Mouse (Mus musculus): ENCODE results near the gene 1520401A03Rik. TPM values are rescaled to one million over a fixed set of nuclear protein-coding genes. Genes with fewer than 3 reads are reported as not detected.
A peak's percentile ranks its signal among the peaks of the same experiment; 100 is the strongest.

Gene 1520401A03Rik
- polyA plus RNA-seq, 1 experiment from 2014 or later, result 0.14 TPM

- H3K9ac ChIP-seq (replicated peaks), result no peak overlapping the region
- H3K9me3 ChIP-seq, result no peaks in the 10 kb centered on the region
- H3K27me3 ChIP-seq, result peaks cover 37% of the 10 kb centered on the region
- ATAC-seq (ENCODE audit: low FRiP score, low read depth), result no peak
- no peak overlapping the region for H3K4me3 ChIP-seq
- WGBS, result 83% methylated on average over 11 of the region's 11 CpGs
- H3K4me1 ChIP-seq, result peaks cover 18% of the 10 kb centered on the region
- H3K4me2 ChIP-seq (replicated peaks), result no peak overlapping the region
- no peak overlapping the region for H3K27ac ChIP-seq (replicated peaks)
- H3K36me3 ChIP-seq, result peaks cover 33% of the 10 kb centered on the region
These were observed 27.0 kb upstream of the 1520401A03Rik start for GRCm38 (mm10) chr17:23749400-23750191.

GRCm38 (mm10) chr17:23748631-23749391 lies 26.2 kb upstream of the 1520401A03Rik start:
- H3K27me3 ChIP-seq, result peaks cover 45% of the 10 kb centered on the region
- H3K9me3 ChIP-seq, result no peaks in the 10 kb centered on the region
- 41% methylated on average over 10 of the region's 10 CpGs for WGBS
- H3K36me3 ChIP-seq, result peaks cover 26% of the 10 kb centered on the region
- no peak overlapping the region for H3K9ac ChIP-seq (replicated peaks)
- no peak overlapping the region for H3K4me2 ChIP-seq (replicated peaks)
- no peak overlapping the region for H3K27ac ChIP-seq (replicated peaks)
- H3K4me3 ChIP-seq, result no peak overlapping the region
- ATAC-seq (ENCODE audit: low FRiP score, low read depth), result no peak
- H3K4me1 ChIP-seq, result peaks cover 21% of the 10 kb centered on the region

DNA sequence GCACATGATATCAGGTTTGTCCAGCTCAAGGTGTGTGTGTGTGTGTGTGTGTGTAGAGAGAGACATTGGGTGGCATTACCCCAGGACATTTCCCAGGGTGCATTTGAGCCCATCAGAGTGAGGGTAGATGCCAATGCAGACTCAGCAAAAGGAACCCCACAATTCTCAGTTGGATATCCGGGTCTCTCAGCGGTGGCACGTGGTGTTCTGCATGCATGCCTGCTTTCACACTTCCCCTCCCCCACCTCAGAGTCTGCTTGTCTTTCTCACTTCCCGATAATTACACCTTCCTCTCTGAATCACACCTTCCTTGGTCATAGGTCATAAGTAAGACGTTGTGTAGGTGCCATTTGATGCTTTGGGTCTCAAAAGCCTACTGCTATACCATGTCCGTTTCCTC lies 25.4 kb upstream of the 1520401A03Rik start:
- H3K4me2 ChIP-seq (replicated peaks), result no peak overlapping the region
- H3K36me3 ChIP-seq, result peaks cover 19% of the 10 kb centered on the region
- no peaks in the 10 kb centered on the region for H3K9me3 ChIP-seq
- H3K27me3 ChIP-seq, result peaks cover 53% of the 10 kb centered on the region
- H3K4me3 ChIP-seq, result no peak overlapping the region
- ATAC-seq (ENCODE audit: low FRiP score, low read depth), result no peak
- H3K4me1 ChIP-seq, result peaks cover 21% of the 10 kb centered on the region
- no peak overlapping the region for H3K27ac ChIP-seq (replicated peaks)
- no peak overlapping the region for H3K9ac ChIP-seq (replicated peaks)
- WGBS, result 54% methylated on average over 6 of the region's 6 CpGs

GRCm38 (mm10) chr17:23747471-23747870 lies 24.9 kb upstream of the 1520401A03Rik start:
- H3K4me2 ChIP-seq (replicated peaks), result no peak overlapping the region
- no peak overlapping the region for H3K4me3 ChIP-seq
- H3K9ac ChIP-seq (replicated peaks), result no peak overlapping the region
- peaks cover 24% of the 10 kb centered on the region for H3K4me1 ChIP-seq
- peaks cover 13% of the 10 kb centered on the region for H3K36me3 ChIP-seq
- no peak for ATAC-seq (ENCODE audit: low FRiP score, low read depth)
- no peaks in the 10 kb centered on the region for H3K9me3 ChIP-seq
- 81% methylated on average over 3 of the region's 3 CpGs for WGBS
- H3K27ac ChIP-seq (replicated peaks), result no peak overlapping the region
- peaks cover 58% of the 10 kb centered on the region for H3K27me3 ChIP-seq

- no peak for ATAC-seq (ENCODE audit: low FRiP score, low read depth)
These were observed 24.2 kb upstream of the 1520401A03Rik start for GRCm38 (mm10) chr17:23746767-23747166.

GRCm38 (mm10) chr17:23746311-23746710 lies 23.7 kb upstream of the 1520401A03Rik start:
- Histone ChIP-seq H3K36me3 (peaks cover 1% of the 10 kb centered on the region), H3K4me2 (replicated peaks) (peak overlapping the region; percentile 70), H3K9me3 (no peaks in the 10 kb centered on the region), H3K9ac (replicated peaks) (no peak overlapping the region), H3K4me1 (peaks cover 29% of the 10 kb centered on the region), H3K27me3 (peaks cover 70% of the 10 kb centered on the region), H3K4me3 (peak overlapping the region; percentile 40; the same call in 1 of the 2 replicates), H3K27ac (replicated peaks) (no peak overlapping the region)
- ATAC-seq (ENCODE audit: low FRiP score, low read depth), result no peak
- 1% methylated on average over 12 of the region's 12 CpGs for WGBS

More at GRCm38 (mm10) chr17:23746767-23747166, 24.2 kb upstream of the 1520401A03Rik start:
- Histone ChIP-seq H3K4me2 (replicated peaks) (0 out of 2 replicates have a peak overlapping the region, but pooled peaks have one; percentile 70), H3K27me3 (peaks cover 66% of the 10 kb centered on the region), H3K36me3 (peaks cover 6% of the 10 kb centered on the region), H3K4me3 (no peak overlapping the region), H3K4me1 (peaks cover 29% of the 10 kb centered on the region), H3K27ac (replicated peaks) (no peak overlapping the region), H3K9me3 (no peaks in the 10 kb centered on the region), H3K9ac (replicated peaks) (no peak overlapping the region)
- 83% methylated on average over 3 of the region's 3 CpGs for WGBS

- H3K9ac ChIP-seq (replicated peaks), result peak within 1 kb of the TSS; percentile 52
- no peak within 1 kb of the TSS for H3K27ac ChIP-seq (replicated peaks)
- no peaks in the 10 kb centered on the region for H3K9me3 ChIP-seq
- under 1% methylated on average over 40 of the region's 45 CpGs for WGBS
- H3K4me3 ChIP-seq, result peak within 1 kb of the TSS; percentile 40
- no peaks in the 10 kb centered on the region for H3K36me3 ChIP-seq
- peak within 1 kb of the TSS; percentile 70 for H3K4me2 ChIP-seq (replicated peaks)
- H3K27me3 ChIP-seq, result peaks cover 77% of the 10 kb centered on the region
- H3K4me1 ChIP-seq, result peaks cover 32% of the 10 kb centered on the region
- peak; percentile 20; the same call in 1 of the 2 replicates for ATAC-seq (ENCODE audit: low FRiP score, low read depth)
These were observed 23.0 kb upstream of the 1520401A03Rik start, which contains the start of gene Kremen2 for GRCm38 (mm10) chr17:23745301-23746251. Gene Kremen2, minus strand, starts transcription at chr17:23745833.

DNA sequence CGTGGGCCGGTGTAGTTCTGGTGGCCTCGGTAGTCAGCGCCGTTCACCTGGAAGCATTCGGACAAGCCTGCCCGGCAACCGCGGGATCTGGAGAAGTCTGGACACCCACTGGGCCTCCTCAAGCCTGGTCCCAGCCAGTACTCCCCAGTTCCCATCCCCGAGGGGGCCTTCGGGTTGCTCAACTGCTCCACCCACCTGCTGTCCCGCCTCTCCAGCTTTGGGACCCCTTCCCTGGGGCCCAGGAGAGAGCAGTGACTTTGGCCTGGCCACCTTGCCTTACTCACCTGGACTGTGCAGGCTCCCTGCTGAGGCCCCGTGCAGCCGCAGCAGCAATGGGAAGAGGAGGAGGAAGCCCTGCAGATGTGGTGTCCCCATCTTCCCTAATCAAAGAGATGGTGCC lies 22.1 kb upstream of the 1520401A03Rik start:
- Histone ChIP-seq H3K36me3 (no peaks in the 10 kb centered on the region), H3K4me2 (replicated peaks) (peak overlapping the region; percentile 70; the same call in 1 of the 2 replicates), H3K9ac (replicated peaks) (no peak overlapping the region), H3K4me3 (no peak overlapping the region; the same call in 1 of the 2 replicates), H3K4me1 (peaks cover 34% of the 10 kb centered on the region), H3K27me3 (peaks cover 79% of the 10 kb centered on the region), H3K27ac (replicated peaks) (no peak overlapping the region), H3K9me3 (no peaks in the 10 kb centered on the region)
- WGBS, result under 1% methylated on average over 14 of the region's 14 CpGs
- ATAC-seq (ENCODE audit: low FRiP score, low read depth), result no peak

- no peak overlapping the region for H3K9ac ChIP-seq (replicated peaks)
- H3K4me2 ChIP-seq (replicated peaks), result no peak overlapping the region
- WGBS, result 18% methylated on average over 8 of the region's 8 CpGs
- peaks cover 38% of the 10 kb centered on the region for H3K4me1 ChIP-seq
- H3K9me3 ChIP-seq, result no peaks in the 10 kb centered on the region
- ATAC-seq (ENCODE audit: low FRiP score, low read depth), result no peak
- H3K4me3 ChIP-seq, result no peak overlapping the region
- no peak overlapping the region for H3K27ac ChIP-seq (replicated peaks)
- peaks cover 79% of the 10 kb centered on the region for H3K27me3 ChIP-seq
- H3K36me3 ChIP-seq, result no peaks in the 10 kb centered on the region
These were observed 21.5 kb upstream of the 1520401A03Rik start for GRCm38 (mm10) chr17:23744076-23744475.

DNA sequence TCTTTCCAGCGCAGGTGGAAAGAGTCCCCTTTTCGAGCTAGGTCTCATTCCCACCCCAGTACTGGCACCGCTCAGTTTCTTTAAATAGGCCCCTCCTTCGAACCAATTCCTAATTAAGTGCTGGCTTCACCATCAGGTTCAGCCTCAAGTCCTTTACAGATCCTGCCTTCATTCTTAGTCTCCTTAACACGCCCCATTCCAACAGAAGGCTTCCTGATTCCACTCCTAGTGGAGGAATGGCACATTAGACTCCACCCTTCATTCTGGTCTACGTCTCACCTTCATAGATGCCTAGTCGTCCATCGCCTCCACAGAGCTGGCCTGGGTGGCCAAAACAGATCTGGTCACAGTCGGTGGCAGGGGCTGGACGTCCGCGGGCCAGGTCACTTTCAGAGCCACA lies 20.4 kb upstream of the 1520401A03Rik start:
- Histone ChIP-seq H3K4me1 (peaks cover 50% of the 10 kb centered on the region), H3K27ac (replicated peaks) (no peak overlapping the region), H3K9me3 (no peaks in the 10 kb centered on the region), H3K27me3 (peaks cover 78% of the 10 kb centered on the region), H3K4me2 (replicated peaks) (no peak overlapping the region), H3K36me3 (no peaks in the 10 kb centered on the region), H3K9ac (replicated peaks) (no peak overlapping the region), H3K4me3 (no peak overlapping the region)
- ATAC-seq (ENCODE audit: low FRiP score, low read depth), result no peak
- 63% methylated on average over 12 of the region's 12 CpGs for WGBS

- H3K9ac ChIP-seq (replicated peaks), result no peak overlapping the region; the same call in 1 of the 2 replicates
- H3K27ac ChIP-seq (replicated peaks), result no peak overlapping the region
- peak overlapping the region; percentile 43 for H3K4me2 ChIP-seq (replicated peaks)
- 9% methylated on average over 44 of the region's 44 CpGs for WGBS
- peaks cover 77% of the 10 kb centered on the region for H3K27me3 ChIP-seq
- H3K9me3 ChIP-seq, result no peaks in the 10 kb centered on the region
- peaks cover 4% of the 10 kb centered on the region; the same call in 1 of the 2 replicates for H3K36me3 ChIP-seq
- H3K4me3 ChIP-seq, result peak overlapping the region; percentile 24
- no peak for ATAC-seq (ENCODE audit: low FRiP score, low read depth)
- H3K4me1 ChIP-seq, result peaks cover 53% of the 10 kb centered on the region
These were observed 19.7 kb upstream of the 1520401A03Rik start for GRCm38 (mm10) chr17:23742210-23742793.

All from midbrain, embryonic 12.5 days (tissue).